Mouse (Mus musculus): ENCODE results near the gene Zbtb32.

Gene Zbtb32

DNA sequence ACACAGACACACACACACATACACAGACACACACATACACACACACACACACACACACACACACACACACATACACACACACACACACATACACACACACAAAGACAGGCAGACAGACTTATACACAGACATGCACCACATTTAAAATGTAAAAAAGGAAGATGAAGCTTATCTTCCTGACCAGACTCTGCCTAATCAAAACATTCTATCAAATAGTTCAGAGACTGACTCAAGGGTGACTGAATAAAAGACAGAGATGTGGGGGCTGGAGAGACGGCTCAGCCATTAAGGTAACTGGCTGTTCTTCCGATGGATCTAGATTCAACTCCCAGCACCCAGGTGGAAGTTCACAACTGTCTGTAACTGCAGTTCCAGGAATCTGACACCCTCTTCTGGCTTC lies 54.4 kb downstream of the Zbtb32 start:
- DNase-seq (ENCODE audit: low read depth, low spot score): no peak

DNA sequence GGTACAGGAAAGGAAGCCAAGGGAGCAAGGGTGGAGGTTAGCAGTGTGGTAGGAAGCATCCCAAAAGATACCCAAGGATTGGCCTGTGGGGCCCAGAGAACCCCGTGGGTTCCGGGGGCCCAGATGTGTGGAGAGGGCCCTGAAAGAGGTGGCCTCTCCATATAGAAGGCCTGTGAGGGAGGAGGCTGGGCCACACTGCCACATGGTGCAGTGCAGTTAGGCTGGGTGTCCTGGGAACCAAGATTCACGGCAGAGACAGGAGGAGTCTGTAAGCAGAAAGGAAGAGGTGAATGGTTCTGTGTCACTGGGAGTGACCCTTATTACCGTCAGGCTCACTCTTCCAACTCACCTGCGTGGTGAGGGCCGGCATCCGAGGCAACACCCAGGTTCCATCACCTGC lies 58.1 kb downstream of the Zbtb32 start:
- DNase-seq (ENCODE audit: low read depth, low spot score): no peak
